8 mouse cellular contexts compared by ENCODE assay signal in the genomic region with DNA sequence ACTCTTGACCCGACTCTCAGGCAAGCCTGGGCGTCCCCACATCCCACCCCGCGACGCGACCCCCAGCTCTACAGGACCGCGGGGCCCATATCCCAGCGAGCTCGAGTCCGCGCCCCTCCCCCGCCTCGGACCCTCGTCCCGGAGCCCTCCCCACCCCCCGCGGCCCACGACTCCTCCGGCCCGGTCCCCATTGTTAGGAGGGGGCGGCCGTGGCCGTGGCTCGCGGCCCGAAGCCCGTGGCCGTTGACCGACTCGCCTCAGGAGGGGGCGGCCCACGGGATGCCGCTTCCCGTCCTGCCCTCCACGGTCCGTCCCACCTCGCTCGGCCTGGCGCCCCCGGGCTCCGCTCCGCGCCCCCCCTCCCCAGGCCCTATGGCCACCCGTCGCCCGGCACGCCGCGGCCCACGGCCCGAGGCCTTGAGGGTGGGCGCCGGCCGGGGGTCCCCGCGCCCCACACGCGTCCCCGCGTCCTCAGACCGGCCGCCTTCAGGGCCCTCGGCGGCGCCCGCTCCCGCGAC. TPM values are rescaled to one million over a fixed set of nuclear protein-coding genes. Genes with fewer than 3 reads are reported as not detected.
DNase-seq lines count a peak whose midpoint lies in the region; ATAC-seq lines count a peak whose summit lies in the region.

A gene (minus strand): TSS at position 111 of the 518 bp plus-strand sequence.

- H3K36me3 ChIP-seq in embryonic facial prominence, embryonic 10.5 days (replicated peaks): peaks cover 32% of the 10 kb centered on the region
- H3K36me3 ChIP-seq in heart, embryonic 10.5 days: peaks cover 17% of the 10 kb centered on the region
- peaks cover 3% of the 10 kb centered on the region; the same call in 1 of the 2 replicates for H3K36me3 ChIP-seq in lung, embryonic 16.5 days (ENCODE audit: control insufficient read depth, insufficient read depth, low read length)

- H3K4me1 ChIP-seq in embryonic facial prominence, embryonic 10.5 days: peaks cover 25% of the 10 kb centered on the region
- 0 out of 2 replicates have a peak, but pooled peaks cover 10% of the 10 kb centered on the region for H3K4me1 ChIP-seq in heart, embryonic 10.5 days
- peaks cover 7% of the 10 kb centered on the region for H3K4me1 ChIP-seq in lung, embryonic 16.5 days (replicated peaks; ENCODE audit: control insufficient read depth, insufficient read depth, low read length)

- peak within 1 kb of the TSS; percentile 98 for H3K27ac ChIP-seq in embryonic facial prominence, embryonic 10.5 days (replicated peaks)
- H3K27ac ChIP-seq in heart, embryonic 10.5 days: peak within 1 kb of the TSS; percentile 98
- peak within 1 kb of the TSS; percentile 57 for H3K27ac ChIP-seq in lung, embryonic 16.5 days (ENCODE audit: low read length)

- H3K4me2 ChIP-seq in lung, embryonic 16.5 days (ENCODE audit: low read depth, low read length): peak within 1 kb of the TSS; percentile 91

- peak; percentile 86 for ATAC-seq in lung, embryonic 16.5 days (ENCODE audit: low read depth)

- under 1% methylated on average over 69 of the region's 69 CpGs for WGBS in embryonic facial prominence, embryonic 10.5 days
- WGBS in heart, embryonic 10.5 days: under 1% methylated on average over 55 of the region's 69 CpGs
- WGBS in lung, embryonic 16.5 days: under 1% methylated on average over 53 of the region's 69 CpGs

- peak within 1 kb of the TSS; percentile 99 for H3K4me3 ChIP-seq in embryonic facial prominence, embryonic 10.5 days
- peak within 1 kb of the TSS; percentile 87 for H3K4me3 ChIP-seq in heart, embryonic 10.5 days
- peak within 1 kb of the TSS; percentile 93 for H3K4me3 ChIP-seq in lung, embryonic 16.5 days (ENCODE audit: low read length)

- no peaks in the 10 kb centered on the region for H3K27me3 ChIP-seq in embryonic facial prominence, embryonic 10.5 days (replicated peaks; ENCODE audit: low read depth, poor library complexity, severe bottlenecking)
- H3K27me3 ChIP-seq in heart, embryonic 10.5 days (ENCODE audit: insufficient read depth, poor library complexity, severe bottlenecking): no peaks in the 10 kb centered on the region
- no peaks in the 10 kb centered on the region for H3K27me3 ChIP-seq in lung, embryonic 16.5 days (ENCODE audit: control insufficient read depth, insufficient read depth, low read depth, low read length)

- peak within 1 kb of the TSS; percentile 97 for H3K9ac ChIP-seq in lung, embryonic 16.5 days (ENCODE audit: low read length)

- no peaks in the 10 kb centered on the region for H3K9me3 ChIP-seq in embryonic facial prominence, embryonic 10.5 days
- H3K9me3 ChIP-seq in heart, embryonic 10.5 days: no peaks in the 10 kb centered on the region
- H3K9me3 ChIP-seq in lung, embryonic 16.5 days (ENCODE audit: control insufficient read depth, low read length): no peaks in the 10 kb centered on the region

- no peak for DNase-seq in layer of hippocampus, adult 18-20 months (ENCODE audit: low spot score in 2 of 2)
- no peak for DNase-seq in layer of hippocampus, adult 11-12 months (ENCODE audit: low spot score)
- peak; percentile 38 for DNase-seq in ZHBTc4 (ENCODE audit: low read depth, low spot score)
- peak; percentile 71 for DNase-seq in embryonic facial prominence, embryonic 10.5 days (ENCODE audit: low spot score)
- DNase-seq in heart, embryonic 10.5 days (ENCODE audit: low spot score): peak; percentile 76
- peak; percentile 17 to 61 for DNase-seq in kidney, postnatal 36 days
- DNase-seq in spleen, postnatal 14 days (ENCODE audit: low spot score in 2 of 2): peak; percentile 3 to 7

RNA-seq across cellular contexts. Expression of the gene that starts here (rescaled TPM):
- total RNA-seq in layer of hippocampus, adult 18-20 months (2021): 10 to 100 TPM; 71.2 to 72.1 TPM
- 28.7 and 28.9 TPM in 2 replicates for polyA plus RNA-seq in embryonic facial prominence, embryonic 10.5 days (2016; fragmentation: Nextera tagmentation; extraction: Ambion mirVana)
- 15.3 and 19.3 TPM in 2 replicates for polyA plus RNA-seq in heart, embryonic 10.5 days (2016; fragmentation: Nextera tagmentation; extraction: Ambion mirVana)
- 21.6 and 21.9 TPM in 2 replicates for polyA plus RNA-seq in lung, embryonic 16.5 days (2015; fragmentation: Nextera tagmentation; extraction: Ambion mirVana)

Comparison
In these comparisons a context has a peak if more than half of its experiments do, and no peak if none do; other contexts are left out.
1. DNase-seq: peak in ZHBTc4 (single experiment), embryonic facial prominence, embryonic 10.5 days (single experiment), heart, embryonic 10.5 days (single experiment), kidney, postnatal 36 days (2 of 2) and spleen, postnatal 14 days (2 of 2); none in layer of hippocampus, adult 18-20 months (0 of 2) and layer of hippocampus, adult 11-12 months (single experiment).
2. Peak in every context shown above with its lines, with median percentiles within 50 percentile points of each other: H3K27ac ChIP-seq and H3K4me3 ChIP-seq.